Mouse (Mus musculus): ENCODE data around the gene Tedc2. TPM values are rescaled to one million over a fixed set of nuclear protein-coding genes. Genes with fewer than 3 reads are reported as not detected.

Gene Tedc2
- polyA plus RNA-seq, 1 experiment: 3.7 TPM

DNA sequence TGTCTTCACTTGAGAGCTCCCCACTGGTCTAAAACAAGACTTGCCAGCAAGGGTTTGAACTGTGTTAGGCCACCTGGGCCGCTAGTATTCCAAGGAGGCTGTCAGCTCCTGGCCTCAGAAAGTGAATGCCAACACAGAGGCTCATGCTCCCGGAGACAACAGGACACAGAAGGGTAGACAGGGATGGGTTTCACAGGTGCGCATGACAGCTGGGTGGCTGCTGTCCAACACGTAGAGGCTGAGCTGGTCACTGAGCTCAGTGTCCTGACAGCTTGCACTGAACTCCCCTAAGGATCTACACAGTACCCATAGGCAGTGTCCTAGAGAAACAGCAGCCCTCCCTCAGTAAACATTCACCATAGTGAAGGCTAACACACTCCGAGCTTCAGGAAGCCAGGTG is 2.9 kb upstream of the Tedc2 start:
- Histone ChIP-seq H3K36me3 (ENCODE audit: control insufficient read depth, insufficient read depth) (no peaks in the 10 kb centered on the region), H3K27me3 (ENCODE audit: control insufficient read depth, insufficient read depth, insufficient read length) (no peaks in the 10 kb centered on the region), H3K4me2 (ENCODE audit: low read depth) (no peak overlapping the region), H3K79me2 (ENCODE audit: control insufficient read depth, insufficient read depth) (no peaks in the 10 kb centered on the region), H3ac (ENCODE audit: control insufficient read depth, insufficient read length) (no peak overlapping the region), H3K4me3 (no peak overlapping the region)
- TF ChIP-seq POLR2A (IDR thresholded peaks at IDR 0.05; ENCODE audit: insufficient read length, low read depth) (no peak), MAX (IDR thresholded peaks at IDR 0.05; ENCODE audit: low read depth) (no peak), CEBPB (IDR thresholded peaks at IDR 0.05; ENCODE audit: insufficient read depth, poor library complexity, severe bottlenecking) (no peak), REST (IDR thresholded peaks at IDR 0.05; ENCODE audit: insufficient read depth, insufficient read length) (no peak), SRF (IDR thresholded peaks at IDR 0.05; ENCODE audit: control insufficient read depth, insufficient read length, low read depth) (no peak), E2F4 (IDR thresholded peaks at IDR 0.05; ENCODE audit: insufficient read depth) (no peak), USF1 (IDR thresholded peaks at IDR 0.05; ENCODE audit: low read depth) (no peak), MYOD1 (IDR thresholded peaks at IDR 0.05; ENCODE audit: control insufficient read depth in 1 of 3, insufficient read length in 2 of 3, low read depth in 2 of 3) (peak in 2 of 3 experiments; percentile 87 to 93), POLR2AphosphoS2 (IDR thresholded peaks at IDR 0.05; ENCODE audit: insufficient read length, low read depth) (peak; percentile 7), TCF12 (IDR thresholded peaks at IDR 0.05; ENCODE audit: insufficient read depth, poor library complexity, severe bottlenecking) (peak; percentile 21), TCF3 (IDR thresholded peaks at IDR 0.05; ENCODE audit: insufficient read length, low read depth) (peak; percentile 41), MYOG (IDR thresholded peaks at IDR 0.05; ENCODE audit: control insufficient read depth in 1 of 3, insufficient read depth in 1 of 3, insufficient read length in 2 of 3, low read depth in 2 of 3) (peak in 2 of 3 experiments; percentile 59 to 83)

DNA sequence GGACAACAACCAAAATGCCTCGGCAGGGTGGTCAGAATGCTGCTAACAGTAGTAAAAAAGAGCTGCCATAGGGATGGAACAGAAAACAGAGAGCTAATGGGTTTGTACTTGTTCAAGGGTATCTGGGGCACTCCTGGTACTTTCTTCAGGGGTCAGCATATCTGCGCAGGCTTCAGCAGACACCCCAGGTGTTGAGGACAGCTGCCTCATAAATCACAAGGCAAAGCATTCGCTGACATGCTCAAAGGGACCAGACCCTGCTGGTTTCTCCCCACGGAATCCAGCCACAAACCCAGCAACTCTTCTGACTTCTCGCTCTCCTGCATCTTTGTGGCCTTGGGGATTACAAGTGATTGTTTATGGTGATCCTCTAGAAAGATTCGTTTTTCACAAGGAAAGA is 2.0 kb upstream of the Tedc2 start:
- H3K4me3 ChIP-seq: no peak overlapping the region
- H3K4me2 ChIP-seq (ENCODE audit: low read depth): no peak overlapping the region
- H3K79me2 ChIP-seq (ENCODE audit: control insufficient read depth, insufficient read depth): no peaks in the 10 kb centered on the region
- H3K36me3 ChIP-seq (ENCODE audit: control insufficient read depth, insufficient read depth): no peaks in the 10 kb centered on the region
- H3ac ChIP-seq (ENCODE audit: control insufficient read depth, insufficient read length): no peak overlapping the region
- TF ChIP-seq TCF3 (IDR thresholded peaks at IDR 0.05; ENCODE audit: insufficient read length, low read depth) (peak; percentile 65), MYOD1 (IDR thresholded peaks at IDR 0.05; ENCODE audit: control insufficient read depth in 1 of 3, insufficient read length in 2 of 3, low read depth in 2 of 3) (peak in 2 of 3 experiments; percentile 88 to 89), MYOG (IDR thresholded peaks at IDR 0.05; ENCODE audit: control insufficient read depth in 1 of 3, insufficient read depth in 1 of 3, insufficient read length in 2 of 3, low read depth in 2 of 3) (peak in 2 of 3 experiments; percentile 39 to 88), POLR2AphosphoS2 (IDR thresholded peaks at IDR 0.05; ENCODE audit: insufficient read length, low read depth) (no peak), USF1 (IDR thresholded peaks at IDR 0.05; ENCODE audit: low read depth) (no peak), TCF12 (IDR thresholded peaks at IDR 0.05; ENCODE audit: insufficient read depth, poor library complexity, severe bottlenecking) (peak; percentile 79), MAX (IDR thresholded peaks at IDR 0.05; ENCODE audit: low read depth) (no peak), REST (IDR thresholded peaks at IDR 0.05; ENCODE audit: insufficient read depth, insufficient read length) (no peak), SRF (IDR thresholded peaks at IDR 0.05; ENCODE audit: control insufficient read depth, insufficient read length, low read depth) (no peak), POLR2A (IDR thresholded peaks at IDR 0.05; ENCODE audit: insufficient read length, low read depth) (no peak), E2F4 (IDR thresholded peaks at IDR 0.05; ENCODE audit: insufficient read depth) (no peak), CEBPB (IDR thresholded peaks at IDR 0.05; ENCODE audit: insufficient read depth, poor library complexity, severe bottlenecking) (no peak)
- no peaks in the 10 kb centered on the region for H3K27me3 ChIP-seq (ENCODE audit: control insufficient read depth, insufficient read depth, insufficient read length)

DNA sequence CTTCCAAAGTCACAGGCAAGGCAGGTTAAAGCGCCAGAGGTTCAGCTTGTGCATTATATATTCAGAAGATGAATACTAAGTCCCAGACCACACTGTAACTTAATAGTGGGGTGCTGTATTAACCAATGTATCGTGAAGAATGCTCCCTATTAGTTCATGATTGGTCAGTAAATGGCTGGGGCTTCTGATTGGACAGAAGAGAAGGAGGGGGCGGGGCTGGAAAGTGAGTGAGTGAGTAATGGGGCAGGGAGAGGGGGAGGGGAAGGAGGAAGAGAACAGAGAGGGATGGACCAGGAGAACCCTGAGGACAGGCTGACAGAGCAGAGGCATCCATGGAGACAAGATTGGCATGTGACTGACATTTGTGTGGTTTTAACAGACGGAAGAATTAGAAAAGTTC is 3.8 kb downstream of the Tedc2 start:
- TF ChIP-seq REST (IDR thresholded peaks at IDR 0.05; ENCODE audit: insufficient read depth, insufficient read length) (no peak), POLR2A (IDR thresholded peaks at IDR 0.05; ENCODE audit: insufficient read length, low read depth) (no peak), TCF12 (IDR thresholded peaks at IDR 0.05; ENCODE audit: insufficient read depth, poor library complexity, severe bottlenecking) (no peak), SRF (IDR thresholded peaks at IDR 0.05; ENCODE audit: control insufficient read depth, insufficient read length, low read depth) (no peak), MAX (IDR thresholded peaks at IDR 0.05; ENCODE audit: low read depth) (no peak), E2F4 (IDR thresholded peaks at IDR 0.05; ENCODE audit: insufficient read depth) (no peak), MYOG (IDR thresholded peaks at IDR 0.05; ENCODE audit: control insufficient read depth in 1 of 3, insufficient read depth in 1 of 3, insufficient read length in 2 of 3, low read depth in 2 of 3) (no peak), USF1 (IDR thresholded peaks at IDR 0.05; ENCODE audit: low read depth) (no peak)
- Histone ChIP-seq H3K27me3 (ENCODE audit: control insufficient read depth, insufficient read depth, insufficient read length) (no peaks in the 10 kb centered on the region), H3K79me2 (ENCODE audit: control insufficient read depth, insufficient read depth) (no peaks in the 10 kb centered on the region), H3K36me3 (ENCODE audit: control insufficient read depth, insufficient read depth) (no peaks in the 10 kb centered on the region), H3K4me3 (no peak overlapping the region), H3ac (ENCODE audit: control insufficient read depth, insufficient read length) (no peak overlapping the region), H3K4me2 (ENCODE audit: low read depth) (no peak overlapping the region)

DNA sequence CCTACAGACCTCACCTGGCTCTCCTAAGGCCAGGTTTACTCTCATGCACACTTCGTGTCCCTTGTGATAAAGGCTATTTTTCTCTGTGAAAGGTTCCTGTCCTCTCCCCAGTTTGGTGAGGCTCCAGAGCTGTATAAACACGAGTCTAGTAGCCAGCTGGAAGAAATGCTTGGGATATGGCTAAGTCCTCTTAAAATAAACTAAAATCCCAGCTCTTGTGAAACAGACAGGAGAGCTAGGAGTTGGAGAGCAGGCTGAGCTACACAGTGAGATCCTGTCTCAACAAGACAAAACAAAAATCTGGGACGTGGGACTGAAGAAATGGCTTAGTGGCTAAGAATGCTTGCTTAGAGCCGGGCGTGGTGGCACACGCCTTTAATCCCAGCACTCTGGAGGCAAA is 7.5 kb downstream of the Tedc2 start:
- H3K36me3 ChIP-seq (ENCODE audit: control insufficient read depth, insufficient read depth): no peaks in the 10 kb centered on the region
- no peak overlapping the region for H3K4me3 ChIP-seq
- no peak overlapping the region for H3K4me2 ChIP-seq (ENCODE audit: low read depth)
- no peak overlapping the region for H3ac ChIP-seq (ENCODE audit: control insufficient read depth, insufficient read length)
- H3K27me3 ChIP-seq (ENCODE audit: control insufficient read depth, insufficient read depth, insufficient read length): no peaks in the 10 kb centered on the region
- TF ChIP-seq REST (IDR thresholded peaks at IDR 0.05; ENCODE audit: insufficient read depth, insufficient read length) (no peak), MYOG (IDR thresholded peaks at IDR 0.05; ENCODE audit: control insufficient read depth in 1 of 3, insufficient read depth in 1 of 3, insufficient read length in 2 of 3, low read depth in 2 of 3) (no peak), POLR2A (IDR thresholded peaks at IDR 0.05; ENCODE audit: insufficient read length, low read depth) (no peak), TCF3 (IDR thresholded peaks at IDR 0.05; ENCODE audit: insufficient read length, low read depth) (no peak), MAX (IDR thresholded peaks at IDR 0.05; ENCODE audit: low read depth) (no peak), MYOD1 (IDR thresholded peaks at IDR 0.05; ENCODE audit: control insufficient read depth in 1 of 3, insufficient read length in 2 of 3, low read depth in 2 of 3) (no peak), E2F4 (IDR thresholded peaks at IDR 0.05; ENCODE audit: insufficient read depth) (no peak), POLR2AphosphoS2 (IDR thresholded peaks at IDR 0.05; ENCODE audit: insufficient read length, low read depth) (no peak), SRF (IDR thresholded peaks at IDR 0.05; ENCODE audit: control insufficient read depth, insufficient read length, low read depth) (no peak), TCF12 (IDR thresholded peaks at IDR 0.05; ENCODE audit: insufficient read depth, poor library complexity, severe bottlenecking) (no peak), CEBPB (IDR thresholded peaks at IDR 0.05; ENCODE audit: insufficient read depth, poor library complexity, severe bottlenecking) (no peak)
- H3K79me2 ChIP-seq (ENCODE audit: control insufficient read depth, insufficient read depth): no peaks in the 10 kb centered on the region
